Mouse (Mus musculus) hindbrain, embryonic 11.5 days (tissue): Measurements from ENCODE around the gene Asb12. TPM values are rescaled to one million over a fixed set of nuclear protein-coding genes. Genes with fewer than 3 reads are reported as not detected.

Source experiments
- ATAC-seq: fragments of 200-750 bp; cut with Nextera tagmentation; 2 replicates; pipeline ENCODE4 v1.8.0; 2017; ENCODE audit warnings: mild to moderate bottlenecking, moderate TSS enrichment, moderate library complexity; ENCODE audit not compliant: low FRiP score
- DNase-seq: peaks from one replicate; pipeline ENCODE4 v3.0.0-alpha.2; 2015; ENCODE audit warnings: low spot score
- H3K27ac ChIP-seq: fragments of 300-500 bp; sonication (generic); 2 replicates; pipeline ENCODE4 v1.5.1; 2014; ENCODE audit warnings: mild to moderate bottlenecking, low read depth, low read length
- H3K27me3 ChIP-seq: fragments of 300-500 bp; sonication (generic); 2 replicates; pipeline ENCODE4 v1.6.1; 2014; ENCODE audit warnings: mild to moderate bottlenecking, low read length, moderate library complexity, mixed read lengths; ENCODE audit not compliant: control insufficient read depth, insufficient read depth
- H3K36me3 ChIP-seq: fragments of 300-500 bp; sonication (generic); 2 replicates; pipeline ENCODE4 v1.6.1; 2014; ENCODE audit warnings: mild to moderate bottlenecking, low read length, moderate library complexity, mixed read lengths; ENCODE audit not compliant: control insufficient read depth, insufficient read depth
- H3K4me1 ChIP-seq: fragments of 300-500 bp; sonication (generic); replicated peaks from 2 replicates; pipeline ENCODE4 v1.6.1; 2014; ENCODE audit warnings: low read length, mixed read lengths; ENCODE audit not compliant: control insufficient read depth, insufficient read depth
- H3K4me2 ChIP-seq: fragments of 300-500 bp; sonication (generic); replicated peaks from 2 replicates; pipeline ENCODE4 v1.6.1; 2014; ENCODE audit warnings: mild to moderate bottlenecking, low read depth, low read length
- H3K4me3 ChIP-seq: fragments of 300-500 bp; sonication (generic); 2 replicates; pipeline ENCODE4 v1.5.1; 2014; ENCODE audit warnings: low read depth, low read length
- H3K9ac ChIP-seq: fragments of 300-500 bp; sonication (generic); 2 replicates; pipeline ENCODE4 v1.6.1; 2014; ENCODE audit warnings: low read depth, low read length
- H3K9me3 ChIP-seq: fragments of 300-500 bp; sonication (generic); 2 replicates; pipeline ENCODE4 v1.6.1; 2016; ENCODE audit warnings: low read length; ENCODE audit not compliant: control insufficient read depth
- WGBS: fragments of 180-500 bp; shearing (Covaris S2); extraction: QIAGEN DNeasy Blood & Tissue Kit; methylation state at CpG from one replicate; pipeline ENCODE4 v1.1.7; 2014; 5-methylcytosine and 5-hydroxymethylcytosine counted together
- polyA plus RNA-seq: library from polyadenylated mRNA; unstranded; fragments of >200 nt; fragmentation: Nextera tagmentation; extraction: Ambion mirVana; gene quantifications from 2 replicates; pipeline ENCODE4 v1.2.1, GENCODE M21; 2014

Asb12 gene
- polyA plus RNA-seq, 1 experiment from 2014 or later = not detected

DNA sequence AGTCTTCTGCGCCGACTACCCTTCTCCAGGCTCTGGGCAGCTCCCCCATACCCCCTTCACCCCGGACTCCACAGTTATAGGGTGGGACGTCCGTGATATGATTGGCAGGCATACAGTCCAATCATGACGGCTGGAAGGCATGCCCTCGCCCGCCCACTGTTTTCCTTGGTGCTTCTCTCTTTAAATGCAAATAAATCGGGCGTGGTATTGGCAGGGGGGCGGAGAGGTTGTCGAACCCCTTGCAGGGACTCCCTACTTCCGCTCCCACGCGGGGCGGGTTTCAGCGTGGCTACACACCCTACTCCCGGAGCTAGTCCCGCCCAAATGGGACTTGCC is 113.0 kb downstream of the Asb12 start, which contains the start of gene Amer1:
TSS of gene Amer1 (minus strand) at position 97 of the 336 bp plus-strand sequence.
- peak; percentile 97 for ATAC-seq
- 15% methylated on average over 19 of the region's 19 CpGs for WGBS
- H3K9ac ChIP-seq = peak within 1 kb of the TSS; percentile 65

DNA sequence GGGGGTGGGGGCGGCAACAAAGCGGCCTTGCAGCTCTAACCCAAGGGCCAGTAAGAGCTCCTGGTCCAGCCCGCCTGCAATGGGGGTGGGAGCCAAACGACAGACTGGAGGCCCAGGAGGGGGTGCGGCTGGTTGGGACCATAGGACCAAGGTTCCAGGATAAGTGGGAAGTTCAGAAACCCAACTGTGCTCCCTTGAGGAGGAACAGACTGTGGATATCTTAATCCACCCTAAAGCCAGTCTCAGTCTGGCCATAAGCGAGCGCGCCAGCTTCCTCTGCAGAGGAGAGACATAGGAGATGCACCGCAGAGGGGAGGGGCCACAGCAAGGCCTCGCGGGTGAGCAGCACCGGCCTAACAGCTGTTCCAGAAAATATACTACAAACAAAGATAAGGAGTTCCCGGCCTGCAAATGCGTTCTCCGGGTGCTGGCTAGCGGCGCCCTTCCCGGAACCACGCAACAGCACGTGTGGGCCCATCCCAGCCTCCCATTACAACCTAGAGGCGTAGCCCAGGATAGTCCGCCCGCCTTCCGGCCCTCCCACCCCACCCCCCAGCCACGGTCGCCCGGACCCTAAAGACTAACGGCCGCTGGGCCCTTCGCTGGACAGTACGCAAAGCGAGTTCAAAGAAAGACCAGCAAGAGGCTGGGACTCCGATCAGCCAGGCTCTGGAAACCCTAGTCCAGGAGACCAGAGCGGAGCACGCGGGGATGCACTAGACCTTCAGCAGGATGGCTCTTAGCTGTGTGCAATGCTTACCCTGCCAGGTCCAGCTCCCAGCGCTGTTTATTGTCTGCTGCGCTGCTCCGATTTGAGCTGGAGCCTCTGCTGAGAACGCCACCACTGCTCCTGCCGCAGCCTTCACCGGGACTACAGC is 113.7 kb downstream of the Asb12 start:
- WGBS = 21% methylated on average over 42 of the region's 42 CpGs
- Histone ChIP-seq H3K36me3 (no peaks in the 10 kb centered on the region), H3K9ac (peak overlapping the region; percentile 65), H3K4me3 (peak overlapping the region; percentile 57), H3K4me1 (no peaks in the 10 kb centered on the region), H3K9me3 (no peaks in the 10 kb centered on the region), H3K27ac (peak overlapping the region; percentile 65), H3K27me3 (no peaks in the 10 kb centered on the region), H3K4me2 (peak overlapping the region; percentile 31)
- peak; percentile 90 for ATAC-seq
- peak; percentile 63 for DNase-seq

More for the DNA sequence above, 113.0 kb downstream of the Asb12 start, which contains the start of gene Amer1:
- Histone ChIP-seq H3K27me3 (no peaks in the 10 kb centered on the region), H3K4me2 (peak within 1 kb of the TSS; percentile 31), H3K27ac (peak within 1 kb of the TSS; percentile 65), H3K4me3 (peak within 1 kb of the TSS; percentile 57), H3K4me1 (no peaks in the 10 kb centered on the region), H3K9me3 (no peaks in the 10 kb centered on the region), H3K36me3 (no peaks in the 10 kb centered on the region)
- peak; percentile 81 for DNase-seq

DNA sequence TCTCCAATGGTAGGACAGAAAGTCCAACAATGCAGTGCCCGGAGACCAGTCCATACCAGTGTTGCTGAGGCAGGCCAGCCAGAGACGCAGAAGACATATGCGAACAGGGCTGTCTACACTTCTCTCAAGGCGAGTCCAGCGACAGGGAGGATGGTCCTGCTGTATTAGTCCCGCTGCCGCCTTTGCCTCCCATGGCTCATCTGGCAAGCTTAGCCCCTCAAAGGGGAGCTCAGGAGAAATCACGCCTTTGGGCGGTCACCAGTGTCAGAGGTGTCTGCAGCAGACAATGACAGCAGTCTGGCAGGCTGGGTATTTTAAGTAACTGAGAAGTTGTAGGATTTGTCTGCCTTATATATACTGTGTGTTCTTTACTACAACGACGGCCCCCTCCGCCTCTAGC is 114.4 kb downstream of the Asb12 start:
- Histone ChIP-seq H3K27ac (no peak overlapping the region), H3K9me3 (no peaks in the 10 kb centered on the region), H3K9ac (peak overlapping the region; percentile 65), H3K4me3 (peak overlapping the region; percentile 57), H3K4me2 (peak overlapping the region; percentile 31), H3K4me1 (no peaks in the 10 kb centered on the region), H3K36me3 (no peaks in the 10 kb centered on the region), H3K27me3 (no peaks in the 10 kb centered on the region)
- DNase-seq (peak; percentile 31), ATAC-seq (peak; percentile 10; the same call in 1 of the 2 replicates)
- 29% methylated on average over 12 of the region's 12 CpGs for WGBS

DNA sequence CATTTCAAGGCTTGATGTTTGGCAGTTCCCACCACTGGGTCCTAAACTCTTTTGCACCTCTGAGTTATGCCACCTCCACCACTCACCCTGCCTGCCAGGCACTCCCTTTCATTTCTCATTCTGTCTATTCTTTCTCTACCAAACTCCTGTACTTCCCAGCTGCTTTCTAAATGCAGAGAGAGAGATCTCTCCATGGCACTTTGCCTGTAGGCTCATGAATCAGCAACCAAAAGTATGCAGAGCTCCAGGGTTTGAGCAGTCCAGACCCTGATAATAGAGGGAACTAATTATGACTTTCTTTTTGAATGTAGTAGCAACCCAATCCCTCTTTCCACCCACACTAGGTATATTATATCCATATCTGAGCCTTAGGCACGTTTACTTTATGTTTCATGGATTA is 115.5 kb downstream of the Asb12 start:
- Histone ChIP-seq H3K36me3 (no peaks in the 10 kb centered on the region), H3K27me3 (no peaks in the 10 kb centered on the region), H3K9me3 (no peaks in the 10 kb centered on the region), H3K4me1 (no peaks in the 10 kb centered on the region), H3K4me3 (no peak overlapping the region), H3K9ac (no peak overlapping the region), H3K27ac (no peak overlapping the region), H3K4me2 (no peak overlapping the region)
- DNase-seq (no peak), ATAC-seq (no peak)
- WGBS = 42% methylated on average over 1 of the region's 1 CpGs

DNA sequence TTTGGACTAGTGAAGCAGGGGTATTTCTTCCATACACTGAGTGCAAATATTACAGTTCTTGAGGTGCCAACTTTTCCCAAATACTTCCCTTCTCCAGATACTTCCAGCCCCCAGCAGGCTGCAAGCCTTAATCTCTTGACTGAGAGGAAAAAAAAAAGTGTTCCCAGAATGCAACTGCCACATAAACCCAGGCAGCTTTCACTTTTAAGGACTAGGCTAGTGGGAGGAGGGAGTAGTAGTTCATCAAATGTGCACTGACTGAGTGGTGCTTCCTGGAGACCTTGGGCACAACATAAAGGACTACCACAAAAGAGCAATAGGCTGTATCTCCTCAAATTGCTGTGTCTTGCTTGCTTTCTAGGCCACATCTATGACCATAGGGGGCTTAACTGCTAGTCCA is 116.5 kb downstream of the Asb12 start:
- Histone ChIP-seq H3K27me3 (no peaks in the 10 kb centered on the region), H3K9me3 (no peaks in the 10 kb centered on the region), H3K4me2 (no peak overlapping the region), H3K4me1 (no peaks in the 10 kb centered on the region), H3K27ac (no peak overlapping the region), H3K36me3 (no peaks in the 10 kb centered on the region), H3K4me3 (no peak overlapping the region), H3K9ac (no peak overlapping the region)
- no peak for DNase-seq
- no peak for ATAC-seq

DNA sequence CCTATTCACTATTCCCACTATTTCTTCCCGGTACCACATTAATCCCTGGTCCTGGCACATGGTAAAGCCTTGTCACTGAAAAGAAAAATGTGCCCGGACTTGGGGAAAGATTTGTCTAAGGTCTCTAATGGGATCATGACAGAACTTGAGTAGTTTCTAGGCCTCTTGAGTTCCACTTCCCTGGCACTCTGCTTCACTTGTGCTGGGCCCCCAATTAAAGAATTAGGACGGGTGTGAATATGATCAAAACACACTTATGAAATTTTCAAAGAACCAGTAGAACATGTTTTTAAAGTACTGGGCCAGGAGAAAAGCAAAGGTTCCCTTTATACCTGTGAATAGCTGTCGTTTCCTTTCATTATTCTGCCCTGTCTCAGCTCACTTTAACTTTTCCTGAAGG is 119.3 kb downstream of the Asb12 start:
- Histone ChIP-seq H3K4me3 (no peak overlapping the region), H3K4me2 (no peak overlapping the region), H3K36me3 (no peaks in the 10 kb centered on the region), H3K27me3 (no peaks in the 10 kb centered on the region), H3K4me1 (no peaks in the 10 kb centered on the region), H3K9me3 (no peaks in the 10 kb centered on the region), H3K27ac (no peak overlapping the region), H3K9ac (no peak overlapping the region)
- ATAC-seq (no peak), DNase-seq (no peak)
- 86% methylated on average over 4 of the region's 4 CpGs for WGBS

DNA sequence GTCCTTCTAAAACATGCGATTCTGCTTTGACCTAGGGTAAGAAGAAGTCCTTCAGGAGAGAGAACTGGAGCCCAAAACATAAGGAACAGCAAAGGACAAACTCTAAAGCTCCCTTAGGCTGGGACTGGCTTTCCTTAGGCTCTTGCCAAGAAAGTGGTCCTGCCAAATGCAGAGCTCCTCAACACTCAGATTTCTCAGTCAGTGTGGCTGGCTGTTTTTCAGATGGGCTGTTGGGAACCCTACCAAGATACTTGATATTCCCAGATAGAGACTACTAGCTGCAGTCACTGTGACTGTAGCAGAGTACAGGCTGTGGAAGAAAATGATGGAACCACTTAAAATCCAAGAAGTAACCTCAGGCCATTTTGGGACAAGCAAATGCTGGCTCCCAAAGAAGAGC is 120.6 kb downstream of the Asb12 start:
- DNase-seq (no peak), ATAC-seq (no peak)
- Histone ChIP-seq H3K27me3 (no peaks in the 10 kb centered on the region), H3K36me3 (no peaks in the 10 kb centered on the region), H3K9ac (no peak overlapping the region), H3K4me1 (no peaks in the 10 kb centered on the region), H3K4me2 (no peak overlapping the region), H3K9me3 (no peaks in the 10 kb centered on the region), H3K4me3 (no peak overlapping the region), H3K27ac (no peak overlapping the region)
- WGBS = 81% methylated on average over 1 of the region's 1 CpGs
